Mouse (Mus musculus) natural killer cell, adult 2 months (primary cell): ENCODE data around the gene Lrch3.
"Not testable (repeated sequence)": the region's sequence is repeated elsewhere in the genome, so short reads cannot be mapped to it uniquely, and the experiment has no call there.

Experiments
- DNase-seq, 2 experiments: peaks; one replicate each; pipeline ENCODE4 v3.0.0; 2022; ENCODE audit warnings: low spot score in 2 of 2

Lrch3 gene

DNA sequence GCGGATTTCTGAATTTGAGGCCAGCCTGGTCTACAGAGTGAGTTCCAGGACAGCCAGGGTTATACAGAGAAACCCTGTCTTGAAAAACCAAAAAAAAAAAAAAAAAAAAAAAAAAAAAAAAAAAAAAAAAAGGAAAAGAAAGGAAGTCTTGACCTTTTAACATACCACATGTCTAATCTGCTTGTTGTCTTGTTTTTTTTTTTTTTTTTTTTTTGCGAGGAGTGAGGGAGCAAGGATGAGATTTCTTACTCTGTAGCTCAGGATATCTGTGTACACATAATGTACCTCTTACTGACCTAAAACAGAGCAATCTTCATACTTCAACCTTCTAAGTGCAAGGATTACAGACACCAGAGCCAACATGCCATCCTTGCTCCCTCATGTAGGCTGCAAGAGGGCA, 141.0 kb downstream of the Lrch3 start:
- not testable (repeated sequence) for DNase-seq

DNA sequence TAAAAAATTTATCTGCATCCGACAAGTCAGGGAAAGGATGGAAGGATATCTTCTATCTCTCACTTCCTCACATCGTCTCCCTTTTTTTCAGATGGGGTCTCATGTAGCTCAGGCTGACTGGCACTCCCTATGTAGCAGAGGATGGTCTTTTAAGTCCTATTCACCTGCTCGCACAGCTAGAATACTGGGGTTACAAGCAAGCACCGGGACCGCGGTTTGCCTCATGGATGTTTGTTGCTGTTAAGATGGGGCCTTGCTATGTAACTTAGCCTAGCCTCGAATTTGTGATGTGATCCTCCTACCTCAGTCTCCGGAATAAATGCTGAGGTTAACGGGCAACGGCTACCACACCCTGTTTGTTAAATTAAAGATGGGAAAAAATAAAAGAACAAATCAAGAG, 141.8 kb downstream of the Lrch3 start:
- no peak for DNase-seq

GRCm38 (mm10) chr16:33056095-33056785, 142.3 kb downstream of the Lrch3 start, which contains the start of the genes Iqcg and Rpl35a:
Gene Iqcg, minus strand, starts transcription at chr16:33056218.
Gene Rpl35a, plus strand, starts transcription at chr16:33056453.
- peak; percentile 88 to 92 for DNase-seq

- DNase-seq: no peak
These were observed 142.9 kb downstream of the Lrch3 start for GRCm38 (mm10) chr16:33056786-33057185.

- DNase-seq: no peak
These were observed 144.1 kb downstream of the Lrch3 start for GRCm38 (mm10) chr16:33058033-33058432.

GRCm38 (mm10) chr16:33058656-33059055, 144.8 kb downstream of the Lrch3 start:
- not testable (repeated sequence) for DNase-seq

DNA sequence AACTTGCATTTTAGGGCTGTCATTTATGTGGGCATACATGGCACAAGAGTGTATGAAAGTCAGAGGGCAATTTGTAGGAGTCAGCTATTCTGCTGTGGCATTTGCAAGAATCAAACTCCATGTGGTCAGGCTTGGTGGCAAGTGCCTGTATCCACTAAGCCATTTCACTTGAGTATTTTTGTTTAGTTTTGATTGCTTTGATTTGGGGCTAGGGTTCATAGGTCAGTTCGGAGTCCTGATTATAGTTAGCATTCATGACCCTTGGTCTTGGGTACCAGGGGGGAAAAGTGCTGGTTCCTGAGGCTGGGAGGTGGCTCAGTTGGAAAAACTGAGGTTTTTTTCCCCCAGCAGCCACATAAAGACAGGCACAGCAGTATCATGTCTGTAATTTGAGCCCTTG, 145.6 kb downstream of the Lrch3 start:
- DNase-seq: no peak

GRCm38 (mm10) chr16:33060926-33061325, 147.0 kb downstream of the Lrch3 start:
- no peak for DNase-seq

- no peak for DNase-seq
These were observed 147.5 kb downstream of the Lrch3 start for GRCm38 (mm10) chr16:33061400-33061799.

GRCm38 (mm10) chr16:33062024-33062681, 148.3 kb downstream of the Lrch3 start, which contains the start of gene Lmln:
Gene Lmln, plus strand, starts transcription at chr16:33062521.
- peak; percentile 78 to 79 for DNase-seq

DNA sequence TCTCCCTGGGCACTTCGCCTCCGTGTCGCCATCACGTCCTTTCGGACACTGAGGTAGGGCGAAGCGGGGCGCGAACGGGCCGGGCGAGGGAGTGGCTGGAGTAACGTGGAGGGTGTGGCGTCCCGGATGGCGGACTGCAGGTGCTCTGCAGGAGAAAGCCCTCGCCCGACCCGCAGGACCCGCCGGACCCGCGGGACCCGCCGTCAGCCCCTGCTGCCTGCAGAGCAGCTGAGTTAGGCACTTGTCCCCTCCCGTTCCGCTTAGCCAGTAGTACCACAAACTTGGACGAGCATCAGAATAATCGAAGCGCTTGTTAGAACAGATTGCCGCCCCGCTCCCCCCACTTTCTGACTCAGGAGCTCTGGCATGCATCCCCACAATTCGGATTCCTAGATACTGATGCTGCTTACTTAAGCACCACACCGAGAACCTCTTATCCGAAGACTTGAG, 148.8 kb downstream of the Lrch3 start:
- peak in 1 of 2 experiments; percentile 24 for DNase-seq

DNA sequence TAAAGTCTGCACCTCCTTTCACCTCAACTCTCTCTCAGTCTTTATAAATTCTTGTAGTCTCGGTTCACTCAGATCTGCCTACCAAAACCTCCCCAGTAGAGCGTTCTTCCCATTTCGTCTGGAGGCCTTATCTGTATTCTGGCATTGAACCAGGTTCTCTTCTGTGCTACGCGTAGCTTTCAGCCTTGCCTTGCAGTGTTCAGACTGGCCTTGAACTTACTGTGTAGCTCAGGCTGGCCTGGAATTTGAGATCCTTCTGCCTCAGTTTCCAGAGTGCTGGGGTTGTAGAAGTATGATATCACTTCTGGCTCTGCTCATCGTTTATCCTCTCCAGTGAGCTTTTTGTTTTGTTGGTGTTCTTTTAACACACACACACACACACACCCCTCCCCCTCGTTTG, 149.4 kb downstream of the Lrch3 start:
- no peak for DNase-seq

- no peak for DNase-seq
These were observed 150.7 kb downstream of the Lrch3 start for GRCm38 (mm10) chr16:33064636-33065035.
